Mouse (Mus musculus): ENCODE measurements around the gene Pbx4.

Gene Pbx4

DNA sequence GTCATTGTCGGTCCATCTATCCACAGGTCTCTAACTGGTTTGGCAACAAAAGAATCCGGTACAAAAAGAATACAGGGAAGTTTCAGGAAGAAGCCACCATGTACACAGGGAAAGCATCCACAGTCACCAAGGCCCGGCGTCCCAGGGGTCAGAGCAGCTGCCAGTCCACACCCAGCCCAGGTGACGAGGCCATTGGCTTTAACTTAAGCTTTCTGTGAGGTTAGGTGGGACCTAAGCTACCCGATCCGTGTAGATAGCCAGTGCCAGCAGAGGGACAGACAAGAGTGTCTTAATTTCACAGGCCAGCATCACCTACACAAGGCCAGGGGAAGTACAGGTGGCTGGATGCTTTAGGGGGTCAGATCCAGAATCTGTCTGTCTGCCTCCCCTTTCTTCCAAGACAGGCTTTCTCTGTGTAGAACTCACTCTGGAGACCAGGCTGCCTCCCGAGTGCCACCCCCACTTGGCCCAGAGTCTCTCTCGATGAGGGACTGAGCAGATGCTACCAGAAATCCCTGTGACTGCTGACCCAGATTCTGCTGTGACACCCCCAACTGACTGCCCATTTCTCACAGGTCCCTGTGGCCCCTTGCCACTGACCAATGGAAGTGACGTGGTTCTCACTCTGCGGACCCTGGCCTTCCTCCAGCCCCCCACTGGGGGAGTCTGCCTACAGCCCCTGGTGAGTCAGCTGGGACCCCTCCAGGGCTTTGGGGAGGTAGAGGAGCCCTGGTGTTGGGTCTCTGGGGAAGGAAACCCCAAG, 37.9 kb downstream of the Pbx4 start:
- ATAC-seq (ENCODE audit: insufficient number of reproducible peaks, low FRiP score, low TSS enrichment) = peak; percentile 54

DNA sequence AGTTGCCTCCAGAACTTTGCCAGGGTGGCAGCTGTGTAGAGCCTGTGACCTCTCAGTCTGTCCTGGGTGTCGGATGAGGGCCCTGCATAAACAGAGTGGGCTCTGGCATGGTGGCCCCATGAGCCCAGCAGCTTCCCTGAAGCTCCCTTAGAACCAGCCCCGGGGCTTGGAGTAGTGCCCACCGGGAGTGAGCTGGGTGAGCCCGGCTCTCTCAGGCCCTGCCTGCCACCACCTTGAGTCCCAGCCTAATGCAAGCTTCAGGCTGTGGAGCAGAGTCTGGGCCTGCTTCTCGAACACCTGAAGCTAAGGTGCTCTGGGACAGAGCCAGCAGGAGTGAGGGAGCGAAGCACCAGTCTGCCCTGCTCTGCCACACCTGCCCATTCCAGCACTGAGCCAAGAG, 38.6 kb downstream of the Pbx4 start:
- peak; percentile 9; the same call in 1 of the 2 replicates for ATAC-seq (ENCODE audit: insufficient number of reproducible peaks, low FRiP score, low TSS enrichment)

- no peak for ATAC-seq (ENCODE audit: insufficient number of reproducible peaks, low FRiP score, low TSS enrichment)
These were observed 41.9 kb downstream of the Pbx4 start for GRCm38 (mm10) chr8:69874155-69874554.

GRCm38 (mm10) chr8:69874654-69875053, 42.4 kb downstream of the Pbx4 start:
- ATAC-seq (ENCODE audit: insufficient number of reproducible peaks, low FRiP score, low TSS enrichment) = no peak

DNA sequence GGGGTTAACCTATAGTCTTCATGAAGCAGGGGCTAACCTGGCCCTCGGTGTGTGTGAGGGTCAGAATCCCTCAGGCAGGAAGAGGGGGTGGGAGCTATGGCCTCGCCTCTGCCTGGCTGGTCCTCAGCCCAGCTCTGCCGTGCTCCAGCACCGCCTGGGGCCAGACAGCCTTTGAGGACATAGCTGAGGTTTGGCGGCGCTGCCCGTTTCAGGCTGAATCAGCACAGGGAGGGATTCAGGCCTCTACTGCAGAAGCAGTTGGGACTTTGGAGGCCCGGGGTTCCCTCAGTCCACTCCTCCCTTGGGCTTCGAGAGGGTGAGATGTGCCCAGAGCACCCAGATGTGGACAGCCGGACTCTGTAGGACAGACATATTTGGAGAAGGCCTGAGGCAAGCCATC, 43.8 kb downstream of the Pbx4 start:
- ATAC-seq (ENCODE audit: insufficient number of reproducible peaks, low FRiP score, low TSS enrichment) = no peak

DNA sequence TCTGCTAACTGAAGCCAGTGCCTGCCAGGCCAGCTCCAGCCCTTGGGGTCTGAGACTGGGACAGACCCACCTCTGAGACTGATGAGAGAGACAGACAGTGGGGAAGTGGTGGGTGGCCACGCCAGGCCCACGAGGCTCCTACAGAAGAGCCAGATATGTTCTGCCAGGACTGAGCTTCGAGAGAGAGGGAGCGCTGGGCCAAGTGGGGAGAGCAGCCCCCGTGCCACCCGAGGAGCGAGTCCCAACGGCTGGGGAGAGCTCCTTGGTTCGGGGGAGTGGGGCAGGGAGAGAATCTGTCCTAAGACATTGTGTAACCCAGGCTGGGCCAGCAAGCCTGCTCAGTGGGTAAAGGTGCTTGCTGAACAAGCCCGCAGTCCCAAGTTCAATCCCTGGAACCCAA, 44.7 kb downstream of the Pbx4 start:
- no peak for ATAC-seq (ENCODE audit: insufficient number of reproducible peaks, low FRiP score, low TSS enrichment)

- ATAC-seq (ENCODE audit: insufficient number of reproducible peaks, low FRiP score, low TSS enrichment) = no peak
These were observed 45.1 kb downstream of the Pbx4 start for GRCm38 (mm10) chr8:69877396-69877795.

- ATAC-seq (ENCODE audit: insufficient number of reproducible peaks, low FRiP score, low TSS enrichment) = no peak
These were observed 45.7 kb downstream of the Pbx4 start for GRCm38 (mm10) chr8:69877992-69878391.

- no peak for ATAC-seq (ENCODE audit: insufficient number of reproducible peaks, low FRiP score, low TSS enrichment)
These were observed 47.4 kb downstream of the Pbx4 start for GRCm38 (mm10) chr8:69879678-69880077.

GRCm38 (mm10) chr8:69880841-69881240, 48.5 kb downstream of the Pbx4 start:
- no peak for ATAC-seq (ENCODE audit: insufficient number of reproducible peaks, low FRiP score, low TSS enrichment)

- ATAC-seq (ENCODE audit: insufficient number of reproducible peaks, low FRiP score, low TSS enrichment) = no peak
These were observed 49.1 kb downstream of the Pbx4 start for GRCm38 (mm10) chr8:69881261-69881865.

GRCm38 (mm10) chr8:69882021-69882756, 49.9 kb downstream of the Pbx4 start:
- no peak for ATAC-seq (ENCODE audit: insufficient number of reproducible peaks, low FRiP score, low TSS enrichment)

GRCm38 (mm10) chr8:69882833-69883600, 50.7 kb downstream of the Pbx4 start:
- ATAC-seq (ENCODE audit: insufficient number of reproducible peaks, low FRiP score, low TSS enrichment) = no peak

- ATAC-seq (ENCODE audit: insufficient number of reproducible peaks, low FRiP score, low TSS enrichment) = no peak
These were observed 51.9 kb downstream of the Pbx4 start for GRCm38 (mm10) chr8:69884141-69884540.

DNA sequence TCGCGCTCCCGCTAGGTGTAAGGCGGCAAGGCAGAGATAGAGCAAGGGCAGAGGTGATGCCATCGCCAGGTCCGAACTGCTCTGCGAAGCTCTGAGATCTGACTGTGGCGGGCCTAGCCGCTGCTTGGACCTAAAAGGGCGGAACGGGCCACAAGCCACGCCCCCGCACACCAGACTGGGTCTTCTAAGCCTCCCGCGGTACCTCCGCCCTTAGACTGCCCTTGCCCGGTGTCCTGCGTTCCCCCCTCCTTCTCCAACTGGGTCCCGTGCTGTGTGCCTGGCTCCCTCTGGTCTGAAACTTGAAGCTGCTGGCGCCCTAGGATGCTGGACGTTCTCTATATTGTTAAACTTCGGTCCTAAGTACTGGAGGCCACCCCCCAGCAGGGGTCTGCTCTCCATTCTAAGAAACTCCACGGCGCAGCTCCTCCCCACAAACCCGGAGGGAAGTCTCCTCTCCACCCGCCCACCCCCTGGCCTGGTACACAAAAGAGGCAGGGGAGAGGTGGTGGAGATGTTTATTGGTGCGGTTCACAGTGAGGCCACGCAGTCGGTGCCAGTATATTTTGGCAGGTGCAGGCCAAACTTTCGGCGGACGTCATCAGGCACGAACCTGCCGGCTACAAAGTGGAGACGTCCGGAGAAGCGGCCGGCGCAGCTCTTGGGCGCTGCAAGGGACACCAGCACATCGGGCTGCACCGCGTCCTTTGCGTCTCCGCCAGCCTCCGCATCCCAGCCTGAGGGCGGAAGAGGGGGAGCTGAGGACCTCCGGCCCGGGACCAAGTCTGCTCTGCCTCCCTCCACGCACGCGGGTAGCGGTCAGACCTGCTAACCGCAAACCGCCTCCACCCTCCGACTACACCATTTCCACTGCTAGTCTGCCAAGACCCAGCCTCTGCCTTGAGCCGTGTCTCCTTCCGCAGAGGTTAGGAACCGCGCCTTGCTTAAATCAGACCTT, 55.3 kb downstream of the Pbx4 start, which contains the start of gene Cilp2:
TSS of gene Cilp2 (minus strand) at position 399 of the 955 bp plus-strand sequence.
- ATAC-seq (ENCODE audit: insufficient number of reproducible peaks, low FRiP score, low TSS enrichment) = no peak

GRCm38 (mm10) chr8:69888244-69888866, 56.1 kb downstream of the Pbx4 start:
- no peak for ATAC-seq (ENCODE audit: insufficient number of reproducible peaks, low FRiP score, low TSS enrichment)

- no peak for ATAC-seq (ENCODE audit: insufficient number of reproducible peaks, low FRiP score, low TSS enrichment)
These were observed 56.6 kb downstream of the Pbx4 start for GRCm38 (mm10) chr8:69888902-69889301.

DNA sequence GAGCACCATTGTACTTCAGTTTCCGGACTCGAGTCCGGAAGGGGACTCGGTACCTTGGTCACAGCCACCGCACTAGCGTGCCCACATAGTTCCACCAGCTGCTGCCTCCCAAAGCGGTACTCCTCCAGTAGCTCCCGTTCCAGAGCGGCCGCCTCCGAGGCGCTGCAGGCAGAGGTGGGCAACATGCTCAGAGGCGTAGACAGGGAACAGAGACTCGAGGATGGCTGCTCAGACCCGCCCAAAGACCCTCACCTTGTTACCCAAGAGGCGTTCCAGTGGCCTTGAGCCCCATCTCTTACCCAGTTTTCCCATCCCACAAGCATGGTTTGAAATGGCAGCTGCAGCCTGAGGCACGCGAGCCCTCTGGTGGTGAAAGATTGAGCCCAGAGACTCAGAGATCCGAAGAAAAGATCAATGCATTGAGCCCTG, 58.5 kb downstream of the Pbx4 start:
- no peak for ATAC-seq (ENCODE audit: insufficient number of reproducible peaks, low FRiP score, low TSS enrichment)

GRCm38 (mm10) chr8:69893863-69894262, 61.6 kb downstream of the Pbx4 start:
- ATAC-seq (ENCODE audit: insufficient number of reproducible peaks, low FRiP score, low TSS enrichment) = no peak
